11 mouse cellular contexts compared by ENCODE assay signal in the genomic region with DNA sequence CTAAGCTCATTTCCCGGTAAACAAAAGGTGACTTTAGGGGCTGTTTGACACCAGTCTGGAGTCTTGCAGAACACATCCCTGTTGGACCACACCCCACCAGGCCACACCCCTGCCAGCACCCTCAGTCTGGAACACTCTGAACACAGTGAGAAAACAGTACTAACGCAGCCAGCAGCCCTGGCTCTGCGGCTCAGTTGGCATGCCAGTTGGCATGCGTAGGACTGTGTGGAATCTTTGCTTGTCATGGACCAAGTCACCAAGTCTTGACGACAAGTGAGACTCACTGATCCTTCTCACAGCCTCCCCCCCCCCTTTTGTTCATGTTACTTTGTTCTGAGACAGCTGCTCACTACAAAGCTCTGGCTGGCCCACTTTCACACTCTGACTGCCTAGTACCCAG. TPM values are rescaled to one million over a fixed set of nuclear protein-coding genes. Genes with fewer than 3 reads are reported as not detected.
DNase-seq lines count a peak whose midpoint lies in the region; ATAC-seq lines count a peak whose summit lies in the region.
"Had no signal": no experiment of that assay in that cellular context is flagged by ENCODE, and none has a peak within 500 bp of the region (broad histone marks: within the 10 kb centered on the region; RNA-seq: fewer than 3 reads in every experiment).

No protein-coding gene starts in this region.

- H3K27ac ChIP-seq in kidney, embryonic 14.5 days (ENCODE audit: low read depth, low read length) = no peak overlapping the region

- no peaks in the 10 kb centered on the region for H3K36me3 ChIP-seq in kidney, embryonic 14.5 days (ENCODE audit: control insufficient read depth, insufficient read depth, low read length)

- H3K27me3 ChIP-seq in kidney, embryonic 14.5 days (ENCODE audit: control insufficient read depth, insufficient read depth, low read length) = no peaks in the 10 kb centered on the region
- H3K27me3 ChIP-seq: Patski had no signal

- no peak overlapping the region for H3K9ac ChIP-seq in kidney, embryonic 14.5 days (ENCODE audit: low read depth, low read length)
- H3K9ac ChIP-seq: lung, embryonic 14.5 days had no signal

- H3K4me2 ChIP-seq in kidney, embryonic 14.5 days (replicated peaks; ENCODE audit: low read depth, low read length) = no peak overlapping the region
- H3K4me2 ChIP-seq: lung, embryonic 14.5 days had no signal

- no peaks in the 10 kb centered on the region for H3K4me1 ChIP-seq in kidney, embryonic 14.5 days (ENCODE audit: control insufficient read depth, insufficient read depth, low read length)

- WGBS in kidney, embryonic 14.5 days = 75% methylated on average over 5 of the region's 5 CpGs

- no peaks in the 10 kb centered on the region for H3K9me3 ChIP-seq in kidney, embryonic 14.5 days (ENCODE audit: control insufficient read depth, low read length)

- peak; percentile 74 for DNase-seq in kidney, adult 11 months
- DNase-seq in ZHBTc4 (ENCODE audit: low read depth, low spot score) = peak; percentile 56
- DNase-seq in gastrocnemius, postnatal 25 days = peak; percentile 84
- DNase-seq in layer of hippocampus, adult 9-11 months = peak; percentile 77
- peak; percentile 24 for DNase-seq in thymus, postnatal 25 days
- DNase-seq in spleen, postnatal 36 days (ENCODE audit: low spot score in 2 of 2) = no peak
- DNase-seq in c-Kit-positive CD71-positive TER-119-positive erythroid progenitor cells, embryonic 14.5 days (ENCODE audit: low spot score) = no peak
- DNase-seq: lung, embryonic 14.5 days had no signal

- H3K4me3 ChIP-seq in kidney, embryonic 14.5 days (ENCODE audit: low read length) = no peak overlapping the region
- H3K4me3 ChIP-seq: erythroblast, embryonic 14.5 days had no signal

- no peak for ATAC-seq in kidney, embryonic 14.5 days (ENCODE audit: low FRiP score, low TSS enrichment)
- ATAC-seq: Patski had no signal

RNA-seq across cellular contexts. Expression of a gene that starts 6.0 kb away (rescaled TPM):
- polyA plus RNA-seq in kidney, embryonic 14.5 days (2014; fragmentation: Nextera tagmentation; extraction: Ambion mirVana) = 353 and 447 TPM in 2 replicates
- 10 to 100 TPM; 57.7 to 66.0 TPM for total RNA-seq in gastrocnemius, postnatal 25 days (2021)

RNA-seq across cellular contexts. Expression of a gene that starts 6.9 kb away (rescaled TPM):
- polyA plus RNA-seq in kidney, embryonic 14.5 days (2014; fragmentation: Nextera tagmentation; extraction: Ambion mirVana) = 62.2 and 62.6 TPM in 2 replicates
- 10 to 100 TPM; 18.6 to 22.6 TPM for total RNA-seq in gastrocnemius, postnatal 25 days (2021)

RNA-seq across cellular contexts. Expression of a gene that starts 31.7 kb away (rescaled TPM):
- 95.1 and 117 TPM in 2 replicates for polyA plus RNA-seq in kidney, embryonic 14.5 days (2014; fragmentation: Nextera tagmentation; extraction: Ambion mirVana)
- 10 to 100 TPM; 54.5 to 68.6 TPM for total RNA-seq in gastrocnemius, postnatal 25 days (2021)

RNA-seq across cellular contexts. Expression of a gene that starts 34.8 kb away (rescaled TPM):
- 0.31 and 0.41 TPM in 2 replicates for polyA plus RNA-seq in kidney, embryonic 14.5 days (2014; fragmentation: Nextera tagmentation; extraction: Ambion mirVana)
- total RNA-seq in gastrocnemius, postnatal 25 days (2021) = under 1 TPM in 1 of 2 experiments, not detected in 1; 0.33 TPM
- polyA plus RNA-seq: erythroblast, embryonic 14.5 days had no signal

RNA-seq across cellular contexts. Expression of a gene that starts 36.2 kb away (rescaled TPM):
- polyA plus RNA-seq in kidney, embryonic 14.5 days (2014; fragmentation: Nextera tagmentation; extraction: Ambion mirVana) = 0.12 TPM in 1 of 2 replicates, not detected in the other
- not detected for total RNA-seq in gastrocnemius, postnatal 25 days (2021)
- polyA plus RNA-seq: erythroblast, embryonic 14.5 days had no signal

Comparison
In these comparisons a context has a peak if more than half of its experiments do, and no peak if none do; other contexts are left out.
1. DNase-seq: peak in kidney, adult 11 months (single experiment), ZHBTc4 (single experiment), gastrocnemius, postnatal 25 days (single experiment), layer of hippocampus, adult 9-11 months (single experiment) and thymus, postnatal 25 days (single experiment); none in spleen, postnatal 36 days (0 of 2) and c-Kit-positive CD71-positive TER-119-positive erythroid progenitor cells, embryonic 14.5 days (single experiment).